Mouse (Mus musculus) liver, postnatal 0 days (tissue): ENCODE measurements around the gene Fgd6. TPM values are rescaled to one million over a fixed set of nuclear protein-coding genes. Genes with fewer than 3 reads are reported as not detected.
A peak's percentile ranks its signal among the peaks of the same experiment; 100 is the strongest.

Experiments
- ATAC-seq: fragments of 200-750 bp; cut with Nextera tagmentation; 2 replicates; pipeline ENCODE4 v1.8.0; 2017; ENCODE audit warnings: mild to moderate bottlenecking, moderate library complexity
- DNase-seq: peaks from one replicate; pipeline ENCODE4 v3.0.0-alpha.2; 2016
- H3K27ac ChIP-seq: fragments of 300-500 bp; sonication (generic); 2 replicates; pipeline ENCODE4 v1.5.1; 2014; ENCODE audit warnings: antibody characterized with exemption, moderate library complexity, mild to moderate bottlenecking, low read depth
- H3K27me3 ChIP-seq: fragments of 300-500 bp; sonication (generic); 2 replicates; pipeline ENCODE4 v1.6.1; 2014; ENCODE audit warnings: low read length, control low read depth, mixed read lengths; ENCODE audit not compliant: insufficient read depth
- H3K36me3 ChIP-seq: fragments of 300-500 bp; sonication (generic); replicated peaks from 2 replicates; pipeline ENCODE4 v1.6.1; 2014; ENCODE audit warnings: mild to moderate bottlenecking, control low read depth, low read length, moderate library complexity, mixed read lengths; ENCODE audit not compliant: insufficient read depth
- H3K4me1 ChIP-seq: fragments of 300-500 bp; sonication (generic); 2 replicates; pipeline ENCODE4 v1.6.1; 2014; ENCODE audit warnings: antibody characterized with exemption, mild to moderate bottlenecking, control low read depth; ENCODE audit not compliant: insufficient read depth
- H3K4me2 ChIP-seq: fragments of 300-500 bp; sonication (generic); 2 replicates; pipeline ENCODE4 v1.6.1; 2014; ENCODE audit warnings: low read depth, mild to moderate bottlenecking, low read length, moderate library complexity, mixed read lengths
- H3K4me3 ChIP-seq: fragments of 300-500 bp; sonication (generic); 2 replicates; pipeline ENCODE4 v1.5.1; 2014; ENCODE audit warnings: low read depth, low read length
- H3K9ac ChIP-seq: fragments of 300-500 bp; sonication (generic); replicated peaks from 2 replicates; pipeline ENCODE4 v1.6.1; 2014; ENCODE audit warnings: mild to moderate bottlenecking, moderate library complexity
- H3K9me3 ChIP-seq: fragments of 300-500 bp; sonication (generic); 2 replicates; pipeline ENCODE4 v1.6.1; 2016; ENCODE audit warnings: mild to moderate bottlenecking, control low read depth, low read length, mixed read lengths
- CTCF ChIP-seq: sonication (generic); IDR thresholded peaks from 2 replicates; pipeline ENCODE4 v1.5.1; 2016; ENCODE audit warnings: antibody characterized with exemption, low read depth
- EP300 ChIP-seq: IDR thresholded peaks from 2 replicates; pipeline ENCODE4 v1.6.1; 2016; ENCODE audit warnings: antibody characterized with exemption, low read depth, mild to moderate bottlenecking
- WGBS: fragments of 180-500 bp; shearing (Covaris S2); extraction: QIAGEN DNeasy Blood & Tissue Kit; methylation state at CpG from one replicate; pipeline ENCODE4 v1.1.7; 2014; ENCODE audit not compliant: insufficient replicate concordance; 5-methylcytosine and 5-hydroxymethylcytosine counted together
- polyA plus RNA-seq: library from polyadenylated mRNA; unstranded; fragments of >200 nt; fragmentation: Nextera tagmentation; extraction: Ambion mirVana; gene quantifications from 2 replicates; pipeline ENCODE4 v1.2.1, GENCODE M21; 2015

Fgd6 gene
- polyA plus RNA-seq, 1 experiment from 2014 or later: 2.4 TPM

DNA sequence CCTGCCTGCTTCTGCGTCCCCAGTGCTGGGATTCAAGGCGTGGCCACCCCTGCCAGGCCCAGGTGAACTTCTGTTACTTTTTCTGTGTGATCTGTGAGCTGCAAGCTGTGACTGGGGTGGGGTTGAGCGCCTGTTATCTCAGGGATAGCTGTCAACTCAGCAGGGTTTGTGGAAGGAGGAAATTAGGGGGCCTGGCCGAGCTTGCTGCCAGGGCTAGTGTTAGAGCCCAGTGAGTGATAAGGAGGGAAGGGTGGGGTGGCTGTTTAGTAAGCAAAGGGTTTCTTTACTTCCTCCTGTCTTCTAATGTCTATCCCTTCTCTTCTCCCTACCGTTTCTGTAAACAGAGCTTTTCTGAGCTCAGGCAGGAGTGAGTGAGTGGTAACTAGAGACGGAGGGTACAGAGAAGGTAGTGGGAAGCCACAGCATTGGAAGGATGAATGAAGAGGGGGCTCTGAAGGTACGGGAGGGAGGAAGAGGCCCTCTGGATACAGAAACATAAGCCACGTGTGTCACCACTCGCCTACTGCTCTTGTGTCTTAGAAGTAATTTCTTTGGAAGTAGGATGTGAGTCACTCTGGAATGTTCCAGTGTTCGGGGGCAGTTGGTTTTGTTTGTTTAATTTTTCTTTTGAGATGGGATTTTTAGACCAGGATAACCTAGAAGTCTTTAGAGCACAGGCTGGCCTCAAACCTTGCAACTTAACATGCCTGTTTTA, 12.2 kb downstream of the Fgd6 start:
- Histone ChIP-seq H3K4me1 (peaks cover 27% of the 10 kb centered on the region), H3K4me3 (no peak overlapping the region)

DNA sequence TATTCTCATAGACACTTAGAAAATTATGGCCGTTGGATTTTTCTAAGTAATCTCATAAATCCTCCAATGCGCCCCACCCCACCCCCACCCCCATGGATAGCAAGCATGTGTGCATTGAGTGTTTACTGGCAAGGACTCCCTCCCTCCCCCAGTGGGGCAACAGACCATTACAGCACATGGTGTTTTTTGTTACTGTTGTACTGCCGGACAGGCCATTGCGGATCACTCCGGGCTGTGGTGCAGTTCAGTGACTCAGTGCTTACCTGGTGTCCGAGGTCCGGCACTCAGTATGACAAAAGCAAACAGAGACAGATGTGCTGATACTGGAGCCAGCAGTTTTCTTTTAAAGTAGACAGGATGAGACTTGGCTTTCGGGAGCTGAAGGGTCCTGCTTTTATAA, 13.3 kb downstream of the Fgd6 start:
- Histone ChIP-seq H3K4me2 (peak overlapping the region; percentile 23; the same call in 1 of the 2 replicates), H3K27me3 (no peaks in the 10 kb centered on the region), H3K27ac (peak overlapping the region; percentile 85), H3K9me3 (no peaks in the 10 kb centered on the region), H3K4me3 (no peak overlapping the region), H3K9ac (0 out of 2 replicates have a peak overlapping the region, but pooled peaks have one; percentile 1), H3K36me3 (peaks cover 19% of the 10 kb centered on the region), H3K4me1 (peaks cover 27% of the 10 kb centered on the region)
- WGBS: 57% methylated on average over 8 of the region's 8 CpGs
- TF ChIP-seq CTCF (no peak), EP300 (no peak)
- DNase-seq: peak; percentile 66
- peak; percentile 92 for ATAC-seq

More for the DNA sequence above, 12.2 kb downstream of the Fgd6 start:
- H3K27ac ChIP-seq: peak overlapping the region; percentile 85
- TF ChIP-seq CTCF (no peak), EP300 (peak; percentile 79; the same call in 1 of the 2 replicates)
- ATAC-seq: peak; percentile 83
- no peaks in the 10 kb centered on the region for H3K27me3 ChIP-seq
- H3K4me2 ChIP-seq: peak overlapping the region; percentile 58
- peak; percentile 65 for DNase-seq
- 30% methylated on average over 10 of the region's 10 CpGs for WGBS
- H3K9me3 ChIP-seq: no peaks in the 10 kb centered on the region
- peak overlapping the region; percentile 48 for H3K9ac ChIP-seq
- H3K36me3 ChIP-seq: peaks cover 23% of the 10 kb centered on the region

DNA sequence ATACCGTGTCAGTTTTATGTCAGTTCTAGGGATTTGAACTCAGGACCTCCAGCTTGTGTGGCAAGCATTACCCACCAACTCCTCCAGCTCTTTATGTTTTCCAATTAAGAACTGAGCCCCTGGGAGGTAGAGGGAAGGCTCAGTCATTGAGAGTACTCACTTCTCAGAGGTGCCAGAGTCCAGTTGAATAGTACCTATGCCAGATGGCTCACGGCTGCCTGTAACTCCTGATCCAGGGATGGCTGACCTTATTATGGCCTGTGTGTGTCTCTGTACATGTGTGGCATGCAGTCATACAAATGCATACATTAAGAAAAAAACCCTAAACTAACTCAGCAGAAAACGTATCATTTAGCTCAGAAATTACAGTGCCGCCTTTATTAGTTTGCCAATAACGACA, 14.9 kb downstream of the Fgd6 start:
- Histone ChIP-seq H3K4me2 (no peak overlapping the region), H3K27me3 (no peaks in the 10 kb centered on the region), H3K9ac (no peak overlapping the region), H3K9me3 (no peaks in the 10 kb centered on the region), H3K36me3 (peaks cover 3% of the 10 kb centered on the region), H3K4me1 (peaks cover 27% of the 10 kb centered on the region), H3K4me3 (no peak overlapping the region), H3K27ac (no peak overlapping the region)
- WGBS: 87% methylated on average over 5 of the region's 5 CpGs
- no peak for ATAC-seq
- no peak for DNase-seq
- TF ChIP-seq CTCF (no peak), EP300 (no peak)

DNA sequence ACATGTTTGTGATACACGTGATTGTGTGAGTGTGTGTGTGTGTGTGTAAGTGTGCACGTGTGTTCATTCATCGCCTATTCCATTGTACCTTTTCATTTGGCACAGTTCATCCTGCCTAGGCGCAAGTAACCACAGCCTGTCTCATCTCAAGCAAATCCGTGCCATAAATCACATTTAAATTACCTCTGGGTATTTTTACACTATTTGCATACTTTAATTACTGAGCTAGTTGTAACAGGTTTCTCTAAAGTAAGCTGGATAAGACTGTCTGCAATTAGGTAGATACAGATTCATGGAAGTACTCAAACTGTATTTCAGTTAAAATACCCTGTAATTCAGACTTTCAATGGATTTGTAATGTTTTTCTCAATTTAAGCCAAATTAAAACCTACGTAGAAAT, 20.7 kb downstream of the Fgd6 start:
- WGBS: 85% methylated on average over 6 of the region's 6 CpGs
- no peak overlapping the region for H3K4me3 ChIP-seq
- H3K9me3 ChIP-seq: no peaks in the 10 kb centered on the region
- no peak overlapping the region for H3K9ac ChIP-seq
- TF ChIP-seq EP300: no peak
- no peak for TF ChIP-seq CTCF
- H3K36me3 ChIP-seq: no peaks in the 10 kb centered on the region
- no peak for ATAC-seq
- no peaks in the 10 kb centered on the region for H3K27me3 ChIP-seq
- H3K4me1 ChIP-seq: peaks cover 17% of the 10 kb centered on the region
- no peak overlapping the region for H3K4me2 ChIP-seq
- no peak for DNase-seq
- no peak overlapping the region for H3K27ac ChIP-seq

DNA sequence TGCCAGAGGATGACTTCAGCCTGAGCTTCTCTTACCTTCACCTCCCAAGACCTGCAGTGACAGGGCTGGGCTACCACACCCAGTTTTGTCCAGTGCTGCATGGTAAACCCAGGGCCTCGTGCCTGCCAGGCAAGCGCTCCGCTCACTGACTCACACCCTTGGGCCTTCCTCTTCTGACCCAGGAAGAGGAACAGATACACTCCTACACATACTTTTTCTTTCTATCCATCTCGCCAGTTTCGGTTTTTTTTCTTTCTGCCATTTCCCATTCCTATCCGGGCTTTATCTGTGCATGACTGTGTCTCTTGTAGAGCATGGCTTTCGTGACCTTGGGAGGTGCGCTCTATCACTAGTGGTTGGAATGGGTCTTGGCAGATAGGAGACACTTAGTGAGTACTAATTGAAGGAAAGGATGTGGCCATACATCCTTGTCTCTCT, 23.8 kb downstream of the Fgd6 start:
- no peaks in the 10 kb centered on the region for H3K9me3 ChIP-seq
- H3K27ac ChIP-seq: peak overlapping the region; percentile 78
- 71% methylated on average over 8 of the region's 8 CpGs for WGBS
- no peak for TF ChIP-seq EP300
- no peak for TF ChIP-seq CTCF
- peaks cover 17% of the 10 kb centered on the region for H3K4me1 ChIP-seq
- H3K9ac ChIP-seq: peak overlapping the region; percentile 21; the same call in 1 of the 2 replicates
- H3K4me3 ChIP-seq: no peak overlapping the region
- no peaks in the 10 kb centered on the region for H3K27me3 ChIP-seq
- H3K36me3 ChIP-seq: no peaks in the 10 kb centered on the region
- no peak for DNase-seq
- ATAC-seq: peak; percentile 22; the same call in 1 of the 2 replicates
- H3K4me2 ChIP-seq: 0 out of 2 replicates have a peak overlapping the region, but pooled peaks have one; percentile 9

DNA sequence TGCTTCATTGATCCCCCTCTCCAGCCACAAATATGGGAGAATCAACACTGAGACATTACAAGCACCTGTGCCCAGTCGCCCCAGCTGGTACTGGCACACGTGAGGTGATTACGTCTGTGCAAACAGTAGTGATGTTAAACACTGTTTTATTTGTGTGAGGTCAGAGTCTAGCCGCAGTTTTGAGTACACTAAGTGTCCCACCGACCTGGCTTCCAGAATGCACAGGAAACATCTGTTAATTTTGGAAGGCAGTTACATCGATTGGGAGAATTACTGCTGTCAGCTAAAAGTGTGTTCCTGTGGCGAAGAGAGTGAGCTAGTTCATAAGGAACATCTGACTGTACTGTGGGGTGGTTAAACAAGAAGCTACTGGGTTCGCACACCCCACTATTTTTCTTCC, 24.4 kb downstream of the Fgd6 start:
- ATAC-seq (peak; percentile 95), DNase-seq (peak; percentile 62)
- Histone ChIP-seq H3K9ac (no peak overlapping the region), H3K27me3 (no peaks in the 10 kb centered on the region), H3K4me1 (peaks cover 17% of the 10 kb centered on the region), H3K4me3 (no peak overlapping the region), H3K27ac (peak overlapping the region; percentile 78), H3K36me3 (no peaks in the 10 kb centered on the region), H3K9me3 (no peaks in the 10 kb centered on the region), H3K4me2 (no peak overlapping the region)
- TF ChIP-seq EP300: 0 out of 2 replicates have a peak, but pooled peaks have one; percentile 50
- TF ChIP-seq CTCF: no peak
- WGBS: 39% methylated on average over 8 of the region's 8 CpGs
